Mouse (Mus musculus) mouse embryonic stem cell (cell line): ENCODE measurements around the gene Ippk.

Experiments
- in situ Hi-C, 2 experiments: fragments of 300-500 bp; cut with MboI; formaldehyde crosslinking; loops; 1 replicate in 1 of 2; 3 replicates in 1 of 2; pipeline ENCODE4 v1.14.3; 2019 to 2020; ENCODE audit warnings: low sequenced_read_pairs in 2 of 2, low pct_unique_long_range_greater_than_20kb in 1 of 2, mixed read lengths in 1 of 2; ENCODE audit not compliant: unreplicated experiment in 1 of 2

Gene Ippk

DNA sequence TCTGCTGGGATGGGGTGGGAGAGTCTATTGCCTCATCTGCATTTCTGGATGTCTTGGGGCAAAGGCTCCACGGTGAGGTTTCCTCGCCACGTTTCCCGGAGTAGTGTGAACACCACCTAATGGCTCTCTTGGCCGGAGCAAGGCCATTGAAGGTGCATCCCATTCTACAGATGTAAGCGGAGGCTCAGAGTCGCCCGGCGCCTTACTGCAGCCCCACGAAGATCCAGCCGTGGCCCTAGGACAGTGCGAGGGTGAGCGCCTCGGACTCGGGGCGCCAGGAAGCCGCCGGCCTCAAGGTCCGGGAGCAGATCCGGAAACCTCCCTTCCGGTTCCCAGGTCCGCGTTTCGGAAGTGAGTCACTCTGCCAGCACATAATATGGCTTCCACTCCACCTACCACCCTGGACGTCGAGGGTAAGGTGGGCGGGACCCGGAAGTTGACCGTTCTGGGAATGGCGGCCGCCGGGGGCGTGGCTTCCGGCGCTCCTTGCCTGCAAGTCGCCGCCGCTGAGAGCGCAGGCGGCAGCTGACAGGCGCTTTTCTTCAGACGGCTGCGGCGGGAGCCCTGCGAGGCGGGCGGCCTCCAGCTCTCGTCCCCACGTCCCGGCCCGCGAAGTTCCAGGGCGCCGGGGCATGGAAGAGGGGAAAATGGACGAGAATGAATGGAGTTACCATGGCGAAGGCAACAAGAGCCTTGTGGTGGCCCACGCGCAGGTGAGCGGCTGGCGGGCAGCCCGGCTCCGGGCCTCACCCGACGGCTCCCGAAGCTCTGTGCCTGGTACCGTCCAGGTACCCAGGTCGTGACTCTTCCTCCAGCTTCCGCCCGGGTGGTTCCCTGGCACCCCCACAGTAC lies at the start of gene Ippk:
Gene Ippk, plus strand, starts transcription at position 496 of the 852 bp plus-strand sequence.
- in situ Hi-C loops, result no loop called here

DNA sequence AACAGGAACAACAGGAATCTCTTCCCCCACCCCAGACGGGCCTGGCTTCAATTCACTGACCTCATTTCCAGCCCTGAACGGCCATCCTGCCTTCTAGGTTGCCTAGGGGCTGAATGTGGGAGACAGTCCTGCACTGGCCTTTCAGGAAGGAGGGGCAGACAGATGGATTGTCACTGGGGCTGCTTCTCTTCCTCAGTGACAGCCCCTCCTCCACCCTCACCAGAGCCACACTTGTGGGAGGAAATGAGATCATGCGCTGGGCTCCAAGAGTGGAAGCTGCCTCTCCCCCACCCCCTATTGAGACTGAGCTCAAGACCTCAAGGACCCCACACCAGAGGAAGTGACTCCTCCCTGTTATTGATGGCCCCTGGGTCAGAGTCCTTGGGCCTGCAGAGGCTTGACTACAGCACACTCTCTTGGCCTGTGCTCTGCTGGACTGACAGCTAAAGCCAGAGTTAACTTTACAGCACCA lies 49.6 kb upstream of the Ippk start:
- in situ Hi-C loops, result no loop called here

DNA sequence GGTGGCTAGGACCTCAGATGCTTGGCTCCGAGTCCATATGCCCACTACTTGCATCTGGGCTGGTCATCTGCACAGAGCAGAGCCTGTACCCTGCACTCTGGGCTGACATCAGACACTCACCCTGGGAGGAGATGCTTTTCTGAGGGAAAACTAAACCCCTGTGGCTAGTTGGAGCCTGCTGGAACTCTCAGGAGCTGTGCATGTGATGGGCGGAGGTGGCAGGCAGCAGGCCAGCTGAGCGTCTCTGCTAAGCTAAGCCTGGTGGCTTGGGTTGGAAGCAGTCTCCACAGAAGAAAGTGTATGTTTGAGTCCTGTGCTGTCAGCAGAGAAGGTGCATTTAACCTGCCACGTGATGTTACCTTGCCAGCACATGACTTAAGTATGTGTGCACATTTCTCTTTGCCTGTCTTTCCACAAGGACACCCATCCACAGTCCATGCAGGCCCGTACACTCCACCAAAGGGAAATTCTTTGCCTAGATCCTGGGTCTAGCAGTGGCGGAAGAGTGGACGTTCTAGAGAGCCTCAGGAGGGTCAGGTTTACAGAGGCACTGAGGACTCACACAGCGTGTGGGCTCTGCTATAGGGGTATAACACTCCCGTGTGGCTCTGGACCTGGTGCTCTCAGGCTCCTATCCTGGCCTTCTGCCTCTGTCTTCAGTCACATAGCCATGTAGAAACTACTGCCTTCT lies 48.5 kb upstream of the Ippk start:
- in situ Hi-C loops, result no loop called here

DNA sequence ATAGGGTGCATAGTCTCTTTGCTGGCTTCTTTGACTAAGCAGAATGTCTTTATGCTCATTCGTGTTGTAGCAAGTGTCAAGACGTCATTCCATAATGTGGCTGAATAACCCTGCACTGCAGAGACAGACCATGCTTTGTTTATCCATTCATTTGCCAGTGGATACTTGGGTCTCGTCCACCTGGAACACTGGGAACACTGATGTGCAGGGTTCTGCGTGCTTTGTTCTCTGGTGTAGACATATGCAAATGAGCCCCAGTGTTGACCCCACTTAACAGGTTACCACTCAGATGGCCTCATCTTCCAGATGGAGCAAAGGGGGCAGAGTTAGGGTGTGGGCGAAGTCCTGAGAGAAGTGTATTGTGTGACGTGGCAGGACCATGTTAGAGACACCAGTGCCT lies 46.7 kb upstream of the Ippk start:
- in situ Hi-C loops, result no loop called here

DNA sequence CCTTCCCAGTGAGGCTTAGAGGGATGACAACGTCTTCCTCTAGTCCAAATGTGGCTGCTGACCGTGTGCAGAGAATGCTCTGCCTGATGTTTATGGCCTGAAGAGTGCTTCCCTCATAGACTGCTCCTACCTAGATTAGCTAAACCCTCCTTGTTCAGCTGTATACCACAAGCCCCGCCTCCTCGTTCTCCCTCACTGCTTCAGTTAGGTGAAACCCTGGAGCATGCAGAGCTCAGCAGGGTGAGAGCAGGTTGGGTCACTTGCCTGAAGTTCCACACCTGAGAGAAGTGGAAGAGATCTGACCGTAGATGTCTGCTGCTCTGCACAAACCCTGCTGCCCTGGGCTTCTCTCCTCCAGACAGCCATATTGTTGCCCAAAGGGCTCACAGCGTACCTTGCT lies 46.3 kb upstream of the Ippk start:
- in situ Hi-C loops, result no loop called here

DNA sequence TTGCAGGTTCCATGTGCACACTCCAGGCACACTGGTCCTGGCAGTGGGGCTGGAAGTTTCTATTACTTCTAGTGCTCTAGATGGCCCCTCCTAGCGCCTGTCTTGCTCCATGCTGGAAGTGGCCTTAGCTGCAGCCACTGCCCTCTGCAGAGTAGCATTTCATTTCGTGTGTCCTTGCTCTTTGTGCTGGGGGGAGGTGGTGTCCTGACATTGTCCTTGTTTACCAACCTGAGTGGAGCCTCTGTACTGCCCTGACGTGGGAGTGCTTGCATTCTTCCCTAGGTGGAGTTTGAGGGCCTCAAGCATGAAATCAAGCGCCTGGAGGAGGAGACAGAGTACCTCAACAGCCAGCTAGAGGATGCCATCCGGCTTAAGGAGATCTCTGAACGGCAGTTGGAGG lies 43.4 kb upstream of the Ippk start:
- in situ Hi-C loops, result no loop called here

DNA sequence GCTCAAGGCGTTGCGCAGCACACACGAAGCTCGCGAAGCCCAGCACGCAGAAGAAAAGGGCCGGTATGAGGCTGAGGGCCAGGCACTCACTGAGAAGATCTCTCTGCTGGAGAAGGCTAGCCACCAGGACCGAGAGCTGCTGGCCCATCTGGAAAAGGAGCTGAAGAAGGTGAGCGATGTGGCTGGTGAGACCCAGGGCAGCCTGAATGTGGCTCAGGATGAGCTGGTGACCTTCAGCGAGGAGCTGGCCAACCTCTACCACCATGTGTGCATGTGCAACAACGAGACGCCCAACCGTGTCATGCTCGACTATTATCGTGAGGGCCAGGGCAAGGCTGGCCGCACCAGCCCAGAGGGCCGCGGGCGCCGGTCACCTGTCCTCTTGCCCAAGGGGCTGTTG lies 41.7 kb upstream of the Ippk start:
- in situ Hi-C loops, result no loop called here

DNA sequence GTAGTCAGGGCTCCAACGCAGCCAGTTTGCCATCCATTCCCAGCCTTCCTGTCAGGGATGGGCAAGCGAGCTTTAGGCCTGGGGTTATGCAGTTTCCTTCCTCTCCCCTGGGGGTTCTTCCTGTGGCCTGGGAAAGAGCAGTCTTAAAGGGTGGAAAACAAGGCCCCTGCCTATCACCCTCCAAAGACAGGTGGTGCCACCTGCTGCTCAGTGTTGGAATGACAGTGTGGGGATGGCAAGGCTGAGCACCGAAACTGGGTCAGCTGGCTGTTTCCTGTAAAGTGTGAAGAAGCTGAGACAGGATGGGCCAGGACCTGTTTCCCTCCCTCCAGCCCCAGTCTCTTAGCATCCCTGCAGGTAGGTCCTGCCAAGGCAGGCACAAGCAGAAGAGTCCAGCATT lies 39.8 kb upstream of the Ippk start:
- in situ Hi-C loops, result no loop called here

DNA sequence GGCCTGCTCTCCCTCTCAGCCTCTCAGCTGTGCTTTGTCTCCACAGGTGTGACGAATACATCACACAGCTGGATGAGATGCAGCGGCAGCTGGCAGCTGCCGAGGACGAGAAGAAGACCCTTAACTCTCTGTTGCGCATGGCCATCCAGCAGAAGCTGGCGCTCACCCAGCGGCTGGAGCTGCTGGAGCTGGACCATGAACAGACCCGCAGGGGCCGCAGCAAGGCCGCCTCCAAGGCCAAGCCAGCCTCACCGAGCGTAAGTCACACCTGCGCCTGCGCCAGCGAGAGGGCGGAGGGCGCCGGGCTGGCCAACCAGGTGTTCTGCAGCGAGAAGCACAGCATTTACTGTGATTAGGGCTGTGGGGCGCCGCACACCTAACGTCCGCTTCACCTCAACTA lies 38.1 kb upstream of the Ippk start:
- in situ Hi-C loops, result no loop called here

DNA sequence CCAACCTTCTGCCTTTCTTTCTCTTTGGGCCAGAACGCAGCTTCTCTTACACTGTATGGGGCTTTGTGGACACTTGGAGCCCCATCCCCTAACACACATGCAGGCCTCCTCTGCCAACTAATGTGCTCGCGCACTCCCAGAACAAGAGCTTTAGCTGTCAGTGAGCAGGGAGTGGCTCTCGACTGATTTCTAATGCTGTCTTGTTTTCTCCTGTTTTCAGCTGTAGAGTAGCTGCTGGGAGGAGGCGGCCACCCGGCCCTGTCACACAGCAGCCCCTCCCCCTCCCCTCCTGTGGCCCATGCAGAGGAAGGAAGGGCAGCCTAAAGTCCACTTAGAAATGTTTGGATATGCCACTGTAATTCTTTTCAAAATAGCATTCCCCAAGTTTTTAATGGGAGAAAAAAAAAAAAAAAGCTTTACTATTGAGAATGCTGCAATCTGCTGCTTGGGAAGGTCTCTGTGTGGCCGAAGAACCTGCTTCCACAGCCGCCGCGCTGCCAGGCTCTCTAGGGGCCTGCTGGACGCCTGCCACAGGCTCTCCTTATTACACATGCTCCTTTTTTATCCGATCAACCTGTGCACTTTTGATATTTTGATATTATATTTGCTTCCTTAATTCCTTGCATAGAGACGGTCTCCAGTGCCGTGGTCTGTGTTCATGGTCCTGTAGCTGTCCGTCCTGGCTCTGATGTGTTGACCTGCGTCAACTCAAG lies 36.1 kb upstream of the Ippk start:
- in situ Hi-C loops, result no loop called here

DNA sequence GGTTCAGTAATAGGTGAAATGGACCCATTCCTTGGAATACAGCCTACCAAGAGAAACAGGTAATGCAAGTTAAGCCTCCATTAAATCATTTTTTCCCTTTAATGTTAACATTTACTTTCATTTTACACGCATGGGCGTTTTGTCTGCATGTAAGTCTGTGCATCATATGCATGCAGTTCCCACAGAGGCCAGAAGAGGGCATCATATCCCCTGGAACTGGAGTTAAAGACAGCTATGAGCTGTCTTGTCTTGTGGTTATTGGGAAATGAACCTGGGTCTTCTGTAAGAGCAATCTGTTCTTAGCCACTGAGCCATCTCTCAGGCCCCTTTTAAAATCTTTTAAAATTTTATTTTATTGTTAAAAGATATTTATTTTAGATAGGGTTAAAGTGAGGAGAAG lies 29.7 kb upstream of the Ippk start:
- in situ Hi-C loops, result no loop called here

DNA sequence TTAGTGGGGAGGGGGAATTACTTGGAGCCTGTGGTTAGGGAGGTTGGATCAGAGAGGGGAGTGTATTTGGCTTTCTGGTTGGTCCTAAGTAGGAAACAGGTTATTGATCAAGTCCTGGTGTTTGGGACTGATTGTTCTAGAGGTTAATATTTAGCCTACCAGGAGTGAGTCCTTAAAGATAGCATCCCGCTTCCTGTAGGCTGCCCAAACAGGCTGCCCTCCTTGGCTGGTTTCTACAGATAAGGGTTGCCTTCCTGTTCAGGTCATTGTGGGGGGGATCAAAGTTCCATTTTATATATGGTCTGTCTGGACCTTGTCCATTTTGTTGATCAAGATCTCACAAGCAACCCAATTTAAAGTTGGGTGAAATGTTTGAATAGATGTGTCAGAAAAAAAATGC lies 27.5 kb upstream of the Ippk start:
- in situ Hi-C loops, result no loop called here

DNA sequence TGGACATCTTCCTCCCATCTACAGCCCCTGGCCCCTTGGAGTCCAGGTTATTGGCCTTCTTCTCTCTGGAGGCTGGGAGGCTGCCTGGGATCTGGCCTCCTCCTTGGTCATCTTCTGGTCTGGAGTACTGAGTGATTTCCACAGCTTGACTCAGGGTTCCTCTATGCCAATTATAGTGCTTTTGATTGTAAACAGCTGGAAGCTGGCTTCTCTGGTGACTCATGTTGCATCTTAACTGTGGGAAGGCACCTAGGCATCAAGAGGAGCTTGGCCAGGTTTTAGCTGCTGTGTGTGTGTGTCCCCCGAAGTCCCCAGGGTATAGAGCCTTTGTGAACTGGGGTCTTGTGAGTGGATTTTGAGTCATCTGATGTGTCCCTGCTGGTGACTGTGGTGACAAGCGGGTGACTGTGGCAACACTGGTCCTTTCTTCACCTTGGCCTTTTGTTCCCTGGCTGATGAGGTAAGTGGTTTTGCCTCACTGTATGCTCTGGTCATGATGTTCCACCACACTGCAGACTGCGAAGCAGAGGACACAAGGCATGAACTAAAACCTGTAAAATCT lies 26.1 kb upstream of the Ippk start:
- in situ Hi-C loops, result no loop called here

DNA sequence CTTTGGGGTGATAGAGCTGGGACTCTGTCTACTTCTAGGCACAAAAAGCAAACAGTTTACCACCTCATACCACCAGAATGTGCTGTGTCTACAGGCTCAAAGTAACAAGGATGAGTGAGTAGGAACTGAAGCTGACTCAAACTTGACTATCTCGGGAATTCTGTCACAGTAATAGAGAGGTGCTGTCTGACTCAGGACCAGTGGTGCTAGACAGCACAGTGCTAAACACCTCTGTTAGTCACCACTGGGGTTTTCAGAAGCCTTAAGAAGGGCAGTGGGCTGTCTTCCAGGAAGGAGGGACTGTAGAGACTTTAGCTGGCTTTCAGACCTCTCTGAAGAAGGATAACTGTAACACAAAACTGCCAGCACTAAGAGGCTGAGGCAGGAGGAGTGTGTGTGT lies 24.3 kb upstream of the Ippk start:
- in situ Hi-C loops, result no loop called here

DNA sequence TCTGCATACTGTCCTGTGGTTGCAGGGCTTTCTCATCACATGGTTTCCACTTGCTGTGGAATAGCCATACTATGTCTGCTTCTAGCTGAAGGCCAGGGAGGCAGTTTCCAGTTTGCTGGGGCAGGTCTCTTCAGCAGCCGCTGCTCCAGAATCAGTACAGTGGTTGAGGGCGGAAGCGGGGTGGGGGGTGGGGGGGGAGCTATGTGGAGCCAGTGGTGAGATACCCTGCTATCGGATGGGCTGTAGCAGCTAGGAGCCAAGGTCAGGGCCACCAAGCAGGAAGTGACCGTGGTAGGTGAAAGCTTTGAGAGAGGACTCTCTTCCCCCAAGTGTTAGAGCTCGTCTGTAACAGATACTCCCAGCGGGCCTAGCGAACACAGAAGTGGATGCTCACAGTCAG lies 22.9 kb upstream of the Ippk start:
- in situ Hi-C loops, result no loop called here

DNA sequence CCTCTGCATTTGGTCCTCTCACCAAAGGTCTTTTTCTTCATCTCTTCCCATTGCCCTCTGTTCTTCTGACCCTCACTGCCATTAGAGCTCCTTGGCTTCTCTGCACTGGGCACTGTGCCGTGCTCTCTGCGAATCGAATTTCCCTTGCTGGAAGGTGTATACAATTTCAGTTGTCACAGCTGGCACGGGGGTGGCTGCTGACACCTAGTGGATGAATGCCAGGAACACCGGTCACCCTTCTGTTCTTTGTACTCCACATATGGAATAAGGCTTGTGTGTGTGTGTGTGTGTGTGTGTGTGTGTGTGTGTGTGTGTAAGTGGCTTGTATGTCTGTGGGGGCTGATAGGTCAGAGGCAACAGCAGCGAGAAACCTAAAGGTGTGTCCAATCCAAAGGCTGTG lies 20.9 kb upstream of the Ippk start:
- in situ Hi-C loops, result no loop called here

DNA sequence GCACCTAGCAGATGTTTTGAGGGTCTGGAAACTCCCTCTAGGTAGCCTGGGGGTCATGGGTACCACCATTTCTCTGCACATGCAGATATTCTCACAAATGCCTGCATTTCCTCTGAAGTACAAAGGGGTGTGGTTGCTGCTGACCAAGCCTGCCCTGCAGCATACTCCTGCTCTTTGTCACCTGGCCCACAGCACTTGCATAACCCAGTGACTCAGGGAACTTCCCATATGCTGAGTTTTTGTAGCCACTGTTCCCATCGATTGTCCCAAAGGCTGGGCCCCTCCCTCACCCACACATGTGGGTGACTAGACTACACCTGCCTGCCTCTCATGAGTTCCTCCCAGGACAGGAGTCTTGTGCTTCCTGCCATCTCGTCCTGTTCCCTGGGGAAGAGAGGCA lies 18.4 kb upstream of the Ippk start:
- in situ Hi-C loops, result no loop called here

DNA sequence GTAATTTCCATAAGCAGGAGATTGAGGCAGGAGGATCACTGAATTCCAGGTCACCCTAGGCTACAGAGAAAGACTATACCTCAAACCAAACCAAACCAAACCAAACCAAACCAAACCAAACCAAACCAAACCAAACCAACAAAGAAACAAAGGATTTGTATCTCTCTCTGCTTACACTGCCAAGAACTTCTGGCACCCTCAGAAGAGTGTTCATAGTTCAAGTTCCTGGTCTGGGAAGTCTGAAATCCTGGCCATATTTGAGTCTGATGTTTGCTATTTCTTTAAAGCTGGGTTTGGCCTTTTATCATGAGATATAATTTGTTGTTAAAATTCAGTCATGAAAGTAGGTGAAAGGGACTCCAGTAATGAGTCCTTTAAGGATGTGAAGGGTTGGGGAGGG lies 13.3 kb upstream of the Ippk start:
- in situ Hi-C loops, result no loop called here

DNA sequence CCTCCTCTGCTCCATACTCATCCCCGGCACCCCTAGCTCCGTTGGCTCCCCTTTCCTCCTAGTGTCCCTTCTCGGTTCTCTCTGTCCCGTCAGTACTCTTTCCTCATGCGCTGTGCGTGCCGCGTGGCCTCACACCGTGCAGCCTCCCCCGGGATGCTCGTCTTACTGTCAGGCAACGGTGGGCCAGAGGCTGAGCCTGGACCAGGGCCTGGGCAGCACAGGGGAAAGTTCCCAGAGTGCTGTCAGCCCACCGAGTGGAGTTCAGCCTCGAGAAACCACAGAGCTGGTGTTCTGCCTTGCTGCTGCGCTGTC lies 513 bp downstream of the Ippk start:
- in situ Hi-C loops, result no loop called here
